Mouse (Mus musculus) neural tube, embryonic 11.5 days (tissue): ENCODE data around the gene Mrpl45. TPM values are rescaled to one million over a fixed set of nuclear protein-coding genes. Genes with fewer than 3 reads are reported as not detected.

Source experiments
- ATAC-seq: fragments of 200-750 bp; cut with Nextera tagmentation; 2 replicates; pipeline ENCODE4 v1.8.0; 2017; ENCODE audit warnings: moderate number of reproducible peaks, mild to moderate bottlenecking, moderate TSS enrichment, moderate library complexity; ENCODE audit not compliant: insufficient read depth, low FRiP score, low TSS enrichment
- DNase-seq: peaks from one replicate; pipeline ENCODE4 v3.0.0-alpha.2; 2015; ENCODE audit warnings: low spot score
- H3K27ac ChIP-seq: fragments of 300-500 bp; sonication (generic); 2 replicates; pipeline ENCODE4 v1.5.1; 2014; ENCODE audit warnings: low read depth, mild to moderate bottlenecking, low read length
- H3K27me3 ChIP-seq: fragments of 300-500 bp; sonication (generic); 2 replicates; pipeline ENCODE4 v1.6.1; 2014; ENCODE audit warnings: mild to moderate bottlenecking, low read length, mixed read lengths; ENCODE audit not compliant: control insufficient read depth, insufficient read depth
- H3K36me3 ChIP-seq: fragments of 300-500 bp; sonication (generic); 2 replicates; pipeline ENCODE4 v1.6.1; 2014; ENCODE audit warnings: mild to moderate bottlenecking, low read length, moderate library complexity, mixed read lengths; ENCODE audit not compliant: control insufficient read depth, insufficient read depth
- H3K4me1 ChIP-seq: fragments of 300-500 bp; sonication (generic); 2 replicates; pipeline ENCODE4 v1.6.1; 2014; ENCODE audit warnings: low read length, mixed read lengths; ENCODE audit not compliant: control insufficient read depth, insufficient read depth
- H3K4me2 ChIP-seq: fragments of 300-500 bp; sonication (generic); 2 replicates; pipeline ENCODE4 v1.6.1; 2014; ENCODE audit warnings: low read depth, mild to moderate bottlenecking, moderate library complexity
- H3K4me3 ChIP-seq: fragments of 300-500 bp; sonication (generic); 2 replicates; pipeline ENCODE4 v1.5.1; 2014; ENCODE audit warnings: low read depth, low read length
- H3K9ac ChIP-seq: fragments of 300-500 bp; sonication (generic); 2 replicates; pipeline ENCODE4 v1.6.1; 2014; ENCODE audit warnings: mild to moderate bottlenecking, low read length
- H3K9me3 ChIP-seq: fragments of 300-500 bp; sonication (generic); 2 replicates; pipeline ENCODE4 v1.6.1; 2016; ENCODE audit warnings: low read length; ENCODE audit not compliant: control insufficient read depth
- WGBS: fragments of 180-500 bp; shearing (Covaris S2); extraction: QIAGEN DNeasy Blood & Tissue Kit; methylation state at CpG from one replicate; pipeline ENCODE4 v1.1.7; 2014; 5-methylcytosine and 5-hydroxymethylcytosine counted together
- polyA plus RNA-seq: library from polyadenylated mRNA; unstranded; fragments of >200 nt; fragmentation: Nextera tagmentation; extraction: Ambion mirVana; gene quantifications from 2 replicates; pipeline ENCODE4 v1.2.1, GENCODE M21; 2014

The Mrpl45 gene
- polyA plus RNA-seq, 1 experiment from 2014 or later, result 52.9 TPM

GRCm38 (mm10) chr11:97334400-97334799 lies 18.9 kb downstream of the Mrpl45 start:
- Histone ChIP-seq H3K9me3 (no peaks in the 10 kb centered on the region), H3K4me1 (no peaks in the 10 kb centered on the region), H3K27me3 (no peaks in the 10 kb centered on the region), H3K36me3 (no peaks in the 10 kb centered on the region), H3K9ac (no peak overlapping the region), H3K27ac (no peak overlapping the region), H3K4me2 (no peak overlapping the region), H3K4me3 (no peak overlapping the region)
- DNase-seq (no peak), ATAC-seq (no peak)
- 86% methylated on average over 9 of the region's 9 CpGs for WGBS

- Histone ChIP-seq H3K9ac (0 out of 2 replicates have a peak overlapping the region, but pooled peaks have one; percentile 15), H3K36me3 (no peaks in the 10 kb centered on the region), H3K9me3 (no peaks in the 10 kb centered on the region), H3K27me3 (no peaks in the 10 kb centered on the region), H3K27ac (no peak overlapping the region), H3K4me1 (no peaks in the 10 kb centered on the region), H3K4me2 (no peak overlapping the region), H3K4me3 (no peak overlapping the region)
- DNase-seq (no peak), ATAC-seq (no peak)
- 48% methylated on average over 6 of the region's 6 CpGs for WGBS
Measured at GRCm38 (mm10) chr11:97336238-97336637, 20.7 kb downstream of the Mrpl45 start.

GRCm38 (mm10) chr11:97336751-97337345 lies 21.3 kb downstream of the Mrpl45 start:
- WGBS, result 68% methylated on average over 14 of the region's 14 CpGs
- no peaks in the 10 kb centered on the region for H3K4me1 ChIP-seq
- DNase-seq, result no peak

GRCm38 (mm10) chr11:97337363-97337762 lies 21.8 kb downstream of the Mrpl45 start:
- ATAC-seq, result no peak
- Histone ChIP-seq H3K36me3 (no peaks in the 10 kb centered on the region), H3K4me2 (no peak overlapping the region), H3K9ac (no peak overlapping the region), H3K4me3 (no peak overlapping the region), H3K9me3 (no peaks in the 10 kb centered on the region), H3K4me1 (no peaks in the 10 kb centered on the region), H3K27me3 (no peaks in the 10 kb centered on the region), H3K27ac (no peak overlapping the region)
- no peak for DNase-seq
- 90% methylated on average over 12 of the region's 12 CpGs for WGBS

More at GRCm38 (mm10) chr11:97336751-97337345, 21.3 kb downstream of the Mrpl45 start:
- Histone ChIP-seq H3K9ac (no peak overlapping the region), H3K9me3 (no peaks in the 10 kb centered on the region), H3K36me3 (no peaks in the 10 kb centered on the region), H3K27ac (no peak overlapping the region), H3K27me3 (no peaks in the 10 kb centered on the region), H3K4me2 (no peak overlapping the region), H3K4me3 (no peak overlapping the region)
- ATAC-seq, result no peak

- H3K36me3 ChIP-seq, result no peaks in the 10 kb centered on the region
- H3K27me3 ChIP-seq, result no peaks in the 10 kb centered on the region
- no peak overlapping the region for H3K4me2 ChIP-seq
- H3K4me3 ChIP-seq, result no peak overlapping the region; the same call in 1 of the 2 replicates
- 57% methylated on average over 19 of the region's 21 CpGs for WGBS
- no peak overlapping the region for H3K9ac ChIP-seq
- H3K4me1 ChIP-seq, result no peaks in the 10 kb centered on the region
- ATAC-seq, result no peak
- no peak overlapping the region for H3K27ac ChIP-seq
- DNase-seq, result peak; percentile 7
- no peaks in the 10 kb centered on the region for H3K9me3 ChIP-seq
Measured at GRCm38 (mm10) chr11:97338302-97338976, 22.9 kb downstream of the Mrpl45 start.

GRCm38 (mm10) chr11:97338977-97339315 lies 23.4 kb downstream of the Mrpl45 start:
- H3K4me1 ChIP-seq, result no peaks in the 10 kb centered on the region
- no peak overlapping the region for H3K27ac ChIP-seq
- H3K27me3 ChIP-seq, result no peaks in the 10 kb centered on the region
- ATAC-seq, result no peak
- no peak overlapping the region; the same call in 1 of the 2 replicates for H3K4me3 ChIP-seq
- WGBS, result 58% methylated on average over 17 of the region's 17 CpGs
- H3K4me2 ChIP-seq, result no peak overlapping the region
- no peak overlapping the region for H3K9ac ChIP-seq
- no peaks in the 10 kb centered on the region for H3K36me3 ChIP-seq
- H3K9me3 ChIP-seq, result no peaks in the 10 kb centered on the region
- DNase-seq, result peak; percentile 8

- no peaks in the 10 kb centered on the region for H3K36me3 ChIP-seq
- no peak overlapping the region for H3K4me3 ChIP-seq
- H3K9me3 ChIP-seq, result no peaks in the 10 kb centered on the region
- H3K27me3 ChIP-seq, result no peaks in the 10 kb centered on the region
- H3K9ac ChIP-seq, result no peak overlapping the region
- no peaks in the 10 kb centered on the region for H3K4me1 ChIP-seq
- H3K4me2 ChIP-seq, result no peak overlapping the region
- DNase-seq (no peak), ATAC-seq (no peak)
- WGBS, result 53% methylated on average over 7 of the region's 8 CpGs
- no peak overlapping the region for H3K27ac ChIP-seq
Measured at GRCm38 (mm10) chr11:97343175-97343574, 27.7 kb downstream of the Mrpl45 start.

- Histone ChIP-seq H3K36me3 (no peaks in the 10 kb centered on the region), H3K4me2 (no peak overlapping the region), H3K27ac (no peak overlapping the region), H3K4me1 (no peaks in the 10 kb centered on the region), H3K9ac (no peak overlapping the region), H3K9me3 (no peaks in the 10 kb centered on the region), H3K4me3 (no peak overlapping the region), H3K27me3 (no peaks in the 10 kb centered on the region)
- WGBS, result 28% methylated on average over 17 of the region's 17 CpGs
- no peak for ATAC-seq
- no peak for DNase-seq
Measured at GRCm38 (mm10) chr11:97343619-97344018, 28.1 kb downstream of the Mrpl45 start.

- ATAC-seq, result no peak
- no peaks in the 10 kb centered on the region for H3K36me3 ChIP-seq
- peaks cover 5% of the 10 kb centered on the region for H3K4me1 ChIP-seq
- H3K9ac ChIP-seq, result no peak overlapping the region
- H3K9me3 ChIP-seq, result no peaks in the 10 kb centered on the region
- no peak overlapping the region for H3K4me3 ChIP-seq
- H3K27me3 ChIP-seq, result no peaks in the 10 kb centered on the region
- H3K4me2 ChIP-seq, result no peak overlapping the region
- WGBS, result 81% methylated on average over 10 of the region's 10 CpGs
- no peak overlapping the region for H3K27ac ChIP-seq
- no peak for DNase-seq
Measured at GRCm38 (mm10) chr11:97345446-97345845, 29.9 kb downstream of the Mrpl45 start.
